In genomic region chr11:69546423-69547053, GRCm38 (mm10) we compare ENCODE assay signal across 7 mouse cellular contexts. TPM values are rescaled to one million over a fixed set of nuclear protein-coding genes. Genes with fewer than 3 reads are reported as not detected.
DNase-seq lines count a peak whose midpoint lies in the region; ATAC-seq and TF ChIP-seq lines count a peak whose summit lies in the region.

No protein-coding gene starts in this region.

- no peaks in the 10 kb centered on the region for H3K9me3 ChIP-seq in embryonic facial prominence, embryonic 12.5 days
- H3K9me3 ChIP-seq in limb, embryonic 15.5 days = no peaks in the 10 kb centered on the region
- H3K9me3 ChIP-seq in midbrain, postnatal 0 days (ENCODE audit: low read length) = no peaks in the 10 kb centered on the region

- peak overlapping the region; percentile 54 for H3K9ac ChIP-seq in embryonic facial prominence, embryonic 12.5 days
- peak overlapping the region; percentile 76 for H3K9ac ChIP-seq in heart, adult 2 months (ENCODE audit: low read depth, low read length)
- peak overlapping the region; percentile 57 for H3K9ac ChIP-seq in limb, embryonic 15.5 days
- peak overlapping the region; percentile 63 for H3K9ac ChIP-seq in midbrain, postnatal 0 days (replicated peaks; ENCODE audit: low read length, poor library complexity, severe bottlenecking)

- peaks cover 25% of the 10 kb centered on the region for H3K4me1 ChIP-seq in embryonic facial prominence, embryonic 12.5 days
- peaks cover 3% of the 10 kb centered on the region; the same call in 1 of the 2 replicates for H3K4me1 ChIP-seq in heart, adult 2 months (ENCODE audit: control insufficient read depth, insufficient read depth, low read length)
- peaks cover 27% of the 10 kb centered on the region for H3K4me1 ChIP-seq in limb, embryonic 15.5 days
- H3K4me1 ChIP-seq in midbrain, postnatal 0 days (ENCODE audit: insufficient read depth, low read length) = peaks cover 19% of the 10 kb centered on the region

- peak; percentile 70 for TF ChIP-seq CTCF in heart, adult 2 months (IDR thresholded peaks at IDR 0.05)
- TF ChIP-seq CTCF in midbrain, postnatal 0 days (IDR thresholded peaks at IDR 0.05) = peak; percentile 74

- TF ChIP-seq EP300 in heart, adult 2 months (IDR thresholded peaks at IDR 0.05; ENCODE audit: insufficient read depth, low read depth, low read length) = no peak

- H3K4me3 ChIP-seq in embryonic facial prominence, embryonic 12.5 days = peak overlapping the region; percentile 43
- H3K4me3 ChIP-seq in heart, adult 2 months = peak overlapping the region; percentile 64
- peak overlapping the region; percentile 54 for H3K4me3 ChIP-seq in limb, embryonic 15.5 days
- H3K4me3 ChIP-seq in midbrain, postnatal 0 days (ENCODE audit: low read depth, low read length) = peak overlapping the region; percentile 42

- TF ChIP-seq POLR2A in heart, adult 2 months (IDR thresholded peaks at IDR 0.05; ENCODE audit: insufficient read depth, low read depth, low read length) = no peak

- 1% methylated on average over 44 of the region's 44 CpGs for WGBS in embryonic facial prominence, embryonic 12.5 days
- 2% methylated on average over 44 of the region's 44 CpGs for WGBS in heart, adult 2 months
- under 1% methylated on average over 44 of the region's 44 CpGs for WGBS in limb, embryonic 15.5 days
- under 1% methylated on average over 44 of the region's 44 CpGs for WGBS in midbrain, postnatal 0 days

- peak; percentile 74 for ATAC-seq in embryonic facial prominence, embryonic 12.5 days (ENCODE audit: insufficient number of reproducible peaks, insufficient read depth, low FRiP score, low TSS enrichment)
- peak; percentile 71 for ATAC-seq in limb, embryonic 15.5 days (ENCODE audit: insufficient number of reproducible peaks, low FRiP score, low TSS enrichment, low read depth)
- ATAC-seq in midbrain, postnatal 0 days (ENCODE audit: low FRiP score) = peak; percentile 87

- H3K36me3 ChIP-seq in embryonic facial prominence, embryonic 12.5 days = no peaks in the 10 kb centered on the region
- no peaks in the 10 kb centered on the region for H3K36me3 ChIP-seq in heart, adult 2 months (ENCODE audit: control insufficient read depth, insufficient read depth, low read length)
- no peaks in the 10 kb centered on the region for H3K36me3 ChIP-seq in limb, embryonic 15.5 days
- no peaks in the 10 kb centered on the region for H3K36me3 ChIP-seq in midbrain, postnatal 0 days (ENCODE audit: insufficient read depth, low read length)

- H3K79me2 ChIP-seq in heart, adult 2 months (replicated peaks; ENCODE audit: control insufficient read depth, insufficient read depth, low read length) = no peaks in the 10 kb centered on the region

- peak; percentile 85 for DNase-seq in adrenal gland, postnatal 25 days
- DNase-seq in heart, adult 2 months = peak; percentile 77 to 82
- peak; percentile 62 to 74 for DNase-seq in kidney, adult 8-10 months
- DNase-seq in midbrain, postnatal 0 days (ENCODE audit: low spot score) = peak; percentile 94
- DNase-seq in spleen, postnatal 4 days (ENCODE audit: low spot score in 2 of 2) = peak; percentile 56 to 83

- H3K4me2 ChIP-seq in embryonic facial prominence, embryonic 12.5 days (replicated peaks) = peak overlapping the region; percentile 79
- peak overlapping the region; percentile 92 for H3K4me2 ChIP-seq in limb, embryonic 15.5 days
- peak overlapping the region; percentile 71 for H3K4me2 ChIP-seq in midbrain, postnatal 0 days (ENCODE audit: low read depth, low read length, poor library complexity, severe bottlenecking)

- intact Hi-C loops in heart, adult 2 months (cut with DNase I) = loop anchor here (1.0 to 2.0 kb wide), 2 partner anchors 32 to 68 kb away; no protein-coding TSS in a partner anchor

- peaks cover 10% of the 10 kb centered on the region for H3K27me3 ChIP-seq in embryonic facial prominence, embryonic 12.5 days
- no peaks in the 10 kb centered on the region for H3K27me3 ChIP-seq in heart, adult 2 months (ENCODE audit: control insufficient read depth, insufficient read depth, low read length)
- H3K27me3 ChIP-seq in limb, embryonic 15.5 days = no peaks in the 10 kb centered on the region
- no peaks in the 10 kb centered on the region for H3K27me3 ChIP-seq in midbrain, postnatal 0 days (ENCODE audit: insufficient read depth, low read length)

- peak overlapping the region; percentile 93 for H3K27ac ChIP-seq in embryonic facial prominence, embryonic 12.5 days
- H3K27ac ChIP-seq in heart, adult 2 months = peak overlapping the region; percentile 66
- peak overlapping the region; percentile 89 for H3K27ac ChIP-seq in limb, embryonic 15.5 days
- H3K27ac ChIP-seq in midbrain, postnatal 0 days (ENCODE audit: low read depth, low read length) = peak overlapping the region; percentile 86

RNA-seq across cellular contexts. Expression of gene Dnah2, which starts 2.4 kb away (rescaled TPM):
- total RNA-seq in adrenal gland, postnatal 25 days (2021) = 0.05 and 0.76 TPM in 2 replicates
- 2.4 and 2.8 TPM in 2 replicates for polyA plus RNA-seq in embryonic facial prominence, embryonic 12.5 days (2016; fragmentation: Nextera tagmentation; extraction: Ambion mirVana)
- total RNA-seq in heart, adult 2 months (2021) = under 1 TPM; 0.08 to 0.41 TPM
- polyA plus RNA-seq in heart, adult 2 months (2012; rRNA removed) = 0.15 and 0.23 TPM in 2 replicates
- polyA plus RNA-seq in limb, embryonic 15.5 days (2015; fragmentation: Nextera tagmentation; extraction: Ambion mirVana) = 2.0 and 3.0 TPM in 2 replicates
- 9.5 and 12.5 TPM in 2 replicates for total RNA-seq in midbrain, postnatal 0 days (2014; rRNA removed)
- 3.9 and 4.1 TPM in 2 replicates for polyA plus RNA-seq in midbrain, postnatal 0 days (2015; fragmentation: Nextera tagmentation; extraction: Ambion mirVana)

RNA-seq across cellular contexts. Expression of gene Efnb3, which starts 13.5 kb away (rescaled TPM):
- 0.38 and 1.5 TPM in 2 replicates for total RNA-seq in adrenal gland, postnatal 25 days (2021)
- polyA plus RNA-seq in embryonic facial prominence, embryonic 12.5 days (2016; fragmentation: Nextera tagmentation; extraction: Ambion mirVana) = 57.0 and 61.9 TPM in 2 replicates
- 100 to 1,000 TPM in 1 of 2 experiments, 10 to 100 TPM in 1; 89.2 to 106 TPM for total RNA-seq in heart, adult 2 months (2021)
- polyA plus RNA-seq in heart, adult 2 months (2012; rRNA removed) = 57.4 and 95.6 TPM in 2 replicates
- 27.9 and 33.2 TPM in 2 replicates for polyA plus RNA-seq in limb, embryonic 15.5 days (2015; fragmentation: Nextera tagmentation; extraction: Ambion mirVana)
- total RNA-seq in midbrain, postnatal 0 days (2014; rRNA removed) = 145 and 155 TPM in 2 replicates
- 151 and 166 TPM in 2 replicates for polyA plus RNA-seq in midbrain, postnatal 0 days (2015; fragmentation: Nextera tagmentation; extraction: Ambion mirVana)

RNA-seq across cellular contexts. Expression of gene Wrap53, which starts 33.5 kb away (rescaled TPM):
- total RNA-seq in adrenal gland, postnatal 25 days (2021) = 12.5 and 12.9 TPM in 2 replicates
- polyA plus RNA-seq in embryonic facial prominence, embryonic 12.5 days (2016; fragmentation: Nextera tagmentation; extraction: Ambion mirVana) = 29.4 and 36.2 TPM in 2 replicates
- 1 to 10 TPM; 5.4 to 5.6 TPM for total RNA-seq in heart, adult 2 months (2021)
- polyA plus RNA-seq in heart, adult 2 months (2012; rRNA removed) = 10.1 and 10.5 TPM in 2 replicates
- 23.6 and 24.8 TPM in 2 replicates for polyA plus RNA-seq in limb, embryonic 15.5 days (2015; fragmentation: Nextera tagmentation; extraction: Ambion mirVana)
- total RNA-seq in midbrain, postnatal 0 days (2014; rRNA removed) = 15.7 and 16.8 TPM in 2 replicates
- 12.6 and 14.2 TPM in 2 replicates for polyA plus RNA-seq in midbrain, postnatal 0 days (2015; fragmentation: Nextera tagmentation; extraction: Ambion mirVana)

RNA-seq across cellular contexts. Expression of gene Trp53, which starts 33.6 kb away (rescaled TPM):
- total RNA-seq in adrenal gland, postnatal 25 days (2021) = 74.1 and 81.7 TPM in 2 replicates
- 159 and 161 TPM in 2 replicates for polyA plus RNA-seq in embryonic facial prominence, embryonic 12.5 days (2016; fragmentation: Nextera tagmentation; extraction: Ambion mirVana)
- total RNA-seq in heart, adult 2 months (2021) = 10 to 100 TPM; 13.6 to 15.3 TPM
- 35.0 and 41.6 TPM in 2 replicates for polyA plus RNA-seq in heart, adult 2 months (2012; rRNA removed)
- 132 and 134 TPM in 2 replicates for polyA plus RNA-seq in limb, embryonic 15.5 days (2015; fragmentation: Nextera tagmentation; extraction: Ambion mirVana)
- 29.5 and 34.5 TPM in 2 replicates for total RNA-seq in midbrain, postnatal 0 days (2014; rRNA removed)
- polyA plus RNA-seq in midbrain, postnatal 0 days (2015; fragmentation: Nextera tagmentation; extraction: Ambion mirVana) = 30.3 and 31.9 TPM in 2 replicates

RNA-seq across cellular contexts. Expression of gene Atp1b2, which starts 59.2 kb away (rescaled TPM):
- 34.0 and 38.0 TPM in 2 replicates for total RNA-seq in adrenal gland, postnatal 25 days (2021)
- 4.2 and 5.3 TPM in 2 replicates for polyA plus RNA-seq in embryonic facial prominence, embryonic 12.5 days (2016; fragmentation: Nextera tagmentation; extraction: Ambion mirVana)
- 10 to 100 TPM; 17.0 to 20.3 TPM for total RNA-seq in heart, adult 2 months (2021)
- polyA plus RNA-seq in heart, adult 2 months (2012; rRNA removed) = 23.7 and 30.0 TPM in 2 replicates
- 8.2 and 10.5 TPM in 2 replicates for polyA plus RNA-seq in limb, embryonic 15.5 days (2015; fragmentation: Nextera tagmentation; extraction: Ambion mirVana)
- 145 and 161 TPM in 2 replicates for total RNA-seq in midbrain, postnatal 0 days (2014; rRNA removed)
- polyA plus RNA-seq in midbrain, postnatal 0 days (2015; fragmentation: Nextera tagmentation; extraction: Ambion mirVana) = 167 and 175 TPM in 2 replicates

Comparison
In these comparisons a context has a peak if more than half of its experiments do, and no peak if none do; other contexts are left out.
1. Peak in every context shown above with its lines: DNase-seq, ATAC-seq, H3K4me3 ChIP-seq and H3K27ac ChIP-seq.